ENCODE assay signal across 1 mouse cellular context in genomic region chr5:33630061-33630460, GRCm38 (mm10).
TF ChIP-seq lines count a peak whose summit lies in the region.

No protein-coding gene starts in this region.

TF ChIP-seq in C2C12, 6 proteins besides CTCF, POLR2A, EP300 and RAD21:
- TF ChIP-seq MAX (IDR thresholded peaks at IDR 0.05): no peak
- no peak for TF ChIP-seq CEBPB (IDR thresholded peaks at IDR 0.05; ENCODE audit: low read depth)
- TF ChIP-seq FOSL1 (IDR thresholded peaks at IDR 0.05; ENCODE audit: insufficient read depth, low read length, poor library complexity, severe bottlenecking): no peak
- no peak for TF ChIP-seq MYOG (IDR thresholded peaks at IDR 0.05; ENCODE audit: control insufficient read depth, extremely low read depth, insufficient read length)
- no peak for TF ChIP-seq USF1 (IDR thresholded peaks at IDR 0.05; ENCODE audit: low read depth)
- no peak for TF ChIP-seq MYOD1 (IDR thresholded peaks at IDR 0.05; ENCODE audit: control insufficient read depth, insufficient read length, low read depth)
